Mouse (Mus musculus) lung, embryonic 15.5 days (tissue): Measurements from ENCODE around the gene Msl3l2. TPM values are rescaled to one million over a fixed set of nuclear protein-coding genes. Genes with fewer than 3 reads are reported as not detected.

ENCODE experiments used
- ATAC-seq: fragments of 200-750 bp; cut with Nextera tagmentation; 2 replicates; pipeline ENCODE4 v1.8.0; 2017; ENCODE audit warnings: moderate number of reproducible peaks, borderline replicate concordance; ENCODE audit not compliant: low FRiP score, low TSS enrichment; ENCODE audit errors: extremely low read depth
- H3K27ac ChIP-seq: fragments of 300-500 bp; sonication (generic); 2 replicates; pipeline ENCODE4 v1.5.1; 2015; ENCODE audit warnings: moderate library complexity, mild to moderate bottlenecking, inconsistent platforms
- H3K27me3 ChIP-seq: fragments of 300-500 bp; sonication (generic); 2 replicates; pipeline ENCODE4 v1.6.1; 2015; ENCODE audit warnings: inconsistent platforms
- H3K36me3 ChIP-seq: fragments of 300-500 bp; sonication (generic); 2 replicates; pipeline ENCODE4 v1.6.1; 2015; ENCODE audit warnings: inconsistent platforms
- H3K4me1 ChIP-seq: fragments of 300-500 bp; sonication (generic); 2 replicates; pipeline ENCODE4 v1.6.1; 2015; ENCODE audit warnings: inconsistent platforms
- H3K4me2 ChIP-seq: fragments of 300-500 bp; sonication (generic); 2 replicates; pipeline ENCODE4 v1.6.1; 2015; ENCODE audit warnings: inconsistent platforms, mild to moderate bottlenecking, moderate library complexity
- H3K4me3 ChIP-seq: fragments of 300-500 bp; sonication (generic); 2 replicates; pipeline ENCODE4 v1.5.1; 2015; ENCODE audit warnings: mild to moderate bottlenecking, inconsistent platforms
- H3K9ac ChIP-seq: fragments of 300-500 bp; sonication (generic); 2 replicates; pipeline ENCODE4 v1.6.1; 2015; ENCODE audit warnings: inconsistent platforms
- H3K9me3 ChIP-seq: fragments of 300-500 bp; sonication (generic); 2 replicates; pipeline ENCODE4 v1.6.1; 2016; ENCODE audit warnings: inconsistent platforms
- WGBS: fragments of 180-500 bp; shearing (Covaris S2); methylation state at CpG from one replicate; pipeline ENCODE4 v1.1.7; 2015; 5-methylcytosine and 5-hydroxymethylcytosine counted together
- polyA plus RNA-seq: library from polyadenylated mRNA; unstranded; fragments of >200 nt; fragmentation: Nextera tagmentation; extraction: Ambion mirVana; gene quantifications from 2 replicates; pipeline ENCODE4 v1.2.1, GENCODE M21; 2015

The Msl3l2 gene
- 5.3 and 5.7 TPM in 2 replicates for polyA plus RNA-seq

- H3K9me3 ChIP-seq, result no peaks in the 10 kb centered on the region
- H3K4me3 ChIP-seq, result peak within 1 kb of the TSS; percentile 41
- ATAC-seq, result peak; percentile 90
- no peaks in the 10 kb centered on the region for H3K27me3 ChIP-seq
- H3K4me1 ChIP-seq, result no peaks in the 10 kb centered on the region
- peak within 1 kb of the TSS; percentile 52 for H3K9ac ChIP-seq
- H3K36me3 ChIP-seq, result no peaks in the 10 kb centered on the region
- 0 out of 2 replicates have a peak within 1 kb of the TSS, but pooled peaks have one; percentile 35 for H3K27ac ChIP-seq
- peak within 1 kb of the TSS; percentile 55 for H3K4me2 ChIP-seq
- WGBS, result 27% methylated on average over 18 of the region's 18 CpGs
Measured at GRCm38 (mm10) chr10:56106333-56106995, at the start of gene Msl3l2. Gene Msl3l2 (plus strand): TSS chr10:56106917.

- Histone ChIP-seq H3K4me2 (no peak overlapping the region), H3K4me3 (no peak overlapping the region), H3K4me1 (no peaks in the 10 kb centered on the region), H3K36me3 (no peaks in the 10 kb centered on the region), H3K9me3 (no peaks in the 10 kb centered on the region), H3K27me3 (no peaks in the 10 kb centered on the region), H3K27ac (no peak overlapping the region), H3K9ac (no peak overlapping the region)
- no peak for ATAC-seq
- WGBS, result 69% methylated on average over 3 of the region's 3 CpGs
Measured at GRCm38 (mm10) chr10:56058979-56059422, 47.7 kb upstream of the Msl3l2 start.

- Histone ChIP-seq H3K4me3 (no peak overlapping the region), H3K27me3 (no peaks in the 10 kb centered on the region), H3K27ac (no peak overlapping the region), H3K36me3 (no peaks in the 10 kb centered on the region), H3K4me2 (no peak overlapping the region), H3K4me1 (no peaks in the 10 kb centered on the region), H3K9me3 (no peaks in the 10 kb centered on the region), H3K9ac (no peak overlapping the region)
- 84% methylated on average over 2 of the region's 2 CpGs for WGBS
- ATAC-seq, result no peak
Measured at GRCm38 (mm10) chr10:56061238-56061830, 45.4 kb upstream of the Msl3l2 start.

- H3K4me3 ChIP-seq, result no peak overlapping the region
- no peak overlapping the region for H3K9ac ChIP-seq
- no peaks in the 10 kb centered on the region for H3K36me3 ChIP-seq
- no peak for ATAC-seq
- H3K4me2 ChIP-seq, result no peak overlapping the region
- no peaks in the 10 kb centered on the region for H3K27me3 ChIP-seq
- WGBS, result 85% methylated on average over 2 of the region's 2 CpGs
- H3K9me3 ChIP-seq, result no peaks in the 10 kb centered on the region
- no peaks in the 10 kb centered on the region for H3K4me1 ChIP-seq
- H3K27ac ChIP-seq, result no peak overlapping the region
Measured at GRCm38 (mm10) chr10:56062746-56063145, 44.0 kb upstream of the Msl3l2 start.

- Histone ChIP-seq H3K4me2 (no peak overlapping the region), H3K27ac (no peak overlapping the region), H3K27me3 (no peaks in the 10 kb centered on the region), H3K4me3 (no peak overlapping the region), H3K36me3 (no peaks in the 10 kb centered on the region), H3K9me3 (no peaks in the 10 kb centered on the region), H3K9ac (no peak overlapping the region), H3K4me1 (no peaks in the 10 kb centered on the region)
- 72% methylated on average over 4 of the region's 4 CpGs for WGBS
- no peak for ATAC-seq
Measured at GRCm38 (mm10) chr10:56089714-56090113, 17.0 kb upstream of the Msl3l2 start.

GRCm38 (mm10) chr10:56094586-56094985 is 12.1 kb upstream of the Msl3l2 start:
- Histone ChIP-seq H3K36me3 (no peaks in the 10 kb centered on the region), H3K9me3 (no peaks in the 10 kb centered on the region), H3K4me3 (no peak overlapping the region), H3K27me3 (no peaks in the 10 kb centered on the region), H3K4me2 (no peak overlapping the region), H3K4me1 (0 out of 2 replicates have a peak, but pooled peaks cover 2% of the 10 kb centered on the region), H3K27ac (no peak overlapping the region), H3K9ac (no peak overlapping the region)
- ATAC-seq, result no peak
- WGBS, result 90% methylated on average over 5 of the region's 5 CpGs

GRCm38 (mm10) chr10:56096757-56097156 is 10.0 kb upstream of the Msl3l2 start:
- Histone ChIP-seq H3K36me3 (no peaks in the 10 kb centered on the region), H3K9ac (no peak overlapping the region), H3K27me3 (no peaks in the 10 kb centered on the region), H3K27ac (no peak overlapping the region), H3K4me1 (0 out of 2 replicates have a peak, but pooled peaks cover 2% of the 10 kb centered on the region), H3K4me3 (no peak overlapping the region), H3K9me3 (no peaks in the 10 kb centered on the region), H3K4me2 (no peak overlapping the region)
- no peak for ATAC-seq

- H3K27me3 ChIP-seq, result no peaks in the 10 kb centered on the region
- no peaks in the 10 kb centered on the region for H3K36me3 ChIP-seq
- ATAC-seq, result no peak
- WGBS, result 84% methylated on average over 3 of the region's 3 CpGs
- H3K9ac ChIP-seq, result no peak overlapping the region
- no peak overlapping the region for H3K4me3 ChIP-seq
- H3K9me3 ChIP-seq, result no peaks in the 10 kb centered on the region
- 0 out of 2 replicates have a peak overlapping the region, but pooled peaks have one; percentile 47 for H3K27ac ChIP-seq
- 0 out of 2 replicates have a peak, but pooled peaks cover 2% of the 10 kb centered on the region for H3K4me1 ChIP-seq
- no peak overlapping the region for H3K4me2 ChIP-seq
Measured at GRCm38 (mm10) chr10:56099126-56099525, 7.6 kb upstream of the Msl3l2 start.

GRCm38 (mm10) chr10:56099641-56100310 is 6.9 kb upstream of the Msl3l2 start:
- peak overlapping the region; percentile 74 for H3K27ac ChIP-seq
- H3K4me1 ChIP-seq, result 0 out of 2 replicates have a peak, but pooled peaks cover 2% of the 10 kb centered on the region
- no peak overlapping the region for H3K4me2 ChIP-seq
- H3K4me3 ChIP-seq, result no peak overlapping the region
- H3K9ac ChIP-seq, result no peak overlapping the region
- no peaks in the 10 kb centered on the region for H3K27me3 ChIP-seq
- 66% methylated on average over 3 of the region's 3 CpGs for WGBS
- peak; percentile 90 for ATAC-seq
- H3K36me3 ChIP-seq, result no peaks in the 10 kb centered on the region
- H3K9me3 ChIP-seq, result no peaks in the 10 kb centered on the region

- Histone ChIP-seq H3K36me3 (no peaks in the 10 kb centered on the region), H3K27me3 (no peaks in the 10 kb centered on the region), H3K4me3 (peak overlapping the region; percentile 41), H3K4me1 (no peaks in the 10 kb centered on the region), H3K27ac (0 out of 2 replicates have a peak overlapping the region, but pooled peaks have one; percentile 35), H3K9ac (peak overlapping the region; percentile 52), H3K4me2 (peak overlapping the region; percentile 55), H3K9me3 (no peaks in the 10 kb centered on the region)
- 37% methylated on average over 1 of the region's 1 CpGs for WGBS
- ATAC-seq, result 0 out of 2 replicates have a peak, but pooled peaks have one; percentile 11
Measured at GRCm38 (mm10) chr10:56106996-56107334, 248 bp downstream of the Msl3l2 start.

GRCm38 (mm10) chr10:56114951-56115635 is 8.4 kb downstream of the Msl3l2 start:
- H3K36me3 ChIP-seq, result no peaks in the 10 kb centered on the region
- under 1% methylated on average over 50 of the region's 50 CpGs for WGBS
- H3K27me3 ChIP-seq, result no peaks in the 10 kb centered on the region
- peaks cover 6% of the 10 kb centered on the region for H3K4me1 ChIP-seq
- ATAC-seq, result peak; percentile 88
- no peaks in the 10 kb centered on the region for H3K9me3 ChIP-seq
- peak overlapping the region; percentile 59 for H3K4me3 ChIP-seq
- H3K4me2 ChIP-seq, result peak overlapping the region; percentile 88
- peak overlapping the region; percentile 47 for H3K9ac ChIP-seq
- peak overlapping the region; percentile 50 for H3K27ac ChIP-seq
